Mouse (Mus musculus) forebrain, embryonic 16.5 days (tissue): ENCODE results near the gene Spata13. TPM values are rescaled to one million over a fixed set of nuclear protein-coding genes. Genes with fewer than 3 reads are reported as not detected.

Experiments
- ATAC-seq: fragments of 200-750 bp; cut with Nextera tagmentation; 2 replicates; pipeline ENCODE4 v1.8.0; 2017; ENCODE audit warnings: mild to moderate bottlenecking, moderate library complexity
- H3K27ac ChIP-seq: fragments of 300-500 bp; sonication (generic); 2 replicates; pipeline ENCODE4 v1.5.1; 2014; ENCODE audit warnings: low read length, control low read depth
- H3K27me3 ChIP-seq: fragments of 300-500 bp; sonication (generic); replicated peaks from 2 replicates; pipeline ENCODE4 v1.6.1; 2014; ENCODE audit warnings: low read length; ENCODE audit not compliant: control insufficient read depth, insufficient read depth
- H3K36me3 ChIP-seq: fragments of 300-500 bp; sonication (generic); 2 replicates; pipeline ENCODE4 v1.6.1; 2014; ENCODE audit not compliant: control insufficient read depth, insufficient read depth
- H3K4me1 ChIP-seq: fragments of 300-500 bp; sonication (generic); replicated peaks from 2 replicates; pipeline ENCODE4 v1.6.1; 2014; ENCODE audit warnings: low read length; ENCODE audit not compliant: control insufficient read depth, insufficient read depth
- H3K4me2 ChIP-seq: fragments of 300-500 bp; sonication (generic); 2 replicates; pipeline ENCODE4 v1.6.1; 2014; ENCODE audit warnings: mild to moderate bottlenecking, low read length, control low read depth
- H3K4me3 ChIP-seq: fragments of 300-500 bp; sonication (generic); replicated peaks from 2 replicates; pipeline ENCODE4 v1.5.1; 2014; ENCODE audit warnings: mild to moderate bottlenecking, low read length, control low read depth
- H3K9ac ChIP-seq: fragments of 300-500 bp; sonication (generic); replicated peaks from 2 replicates; pipeline ENCODE4 v1.6.1; 2014; ENCODE audit warnings: low read depth, low read length, control low read depth
- H3K9me3 ChIP-seq: fragments of 300-500 bp; sonication (generic); 2 replicates; pipeline ENCODE4 v1.6.1; 2016; ENCODE audit warnings: low read length; ENCODE audit not compliant: control insufficient read depth
- WGBS: fragments of 180-500 bp; shearing (Covaris S2); extraction: QIAGEN DNeasy Blood & Tissue Kit; methylation state at CpG from one replicate; pipeline ENCODE4 v1.1.7; 2014; 5-methylcytosine and 5-hydroxymethylcytosine counted together
- polyA plus RNA-seq: library from polyadenylated mRNA; unstranded; fragments of >200 nt; fragmentation: Nextera tagmentation; extraction: Ambion mirVana; gene quantifications from 2 replicates; pipeline ENCODE4 v1.2.1, GENCODE M21; 2015

Spata13 gene
- polyA plus RNA-seq, 1 experiment from 2014 or later: 41.8 TPM

DNA sequence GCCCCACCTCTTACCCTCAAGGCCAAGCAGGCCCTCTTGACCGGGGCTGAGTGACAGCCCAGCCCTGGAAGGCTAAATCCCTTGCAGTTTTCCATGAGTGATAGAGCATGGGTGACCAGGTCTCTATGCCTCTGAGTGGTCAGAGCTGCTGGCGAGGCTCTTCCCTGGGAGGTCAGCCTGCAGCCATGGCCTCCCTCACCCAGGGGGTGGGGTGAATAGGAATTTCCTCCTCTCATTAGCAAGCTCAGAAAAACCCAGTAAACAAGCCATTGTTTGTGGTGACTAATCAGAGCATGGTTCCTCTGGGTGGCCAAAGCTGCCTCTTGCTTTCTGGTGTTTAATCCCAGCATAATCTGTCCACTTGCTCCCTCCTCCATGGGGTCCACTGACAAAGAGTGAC is 131.2 kb downstream of the Spata13 start:
- H3K4me3 ChIP-seq: no peak overlapping the region
- H3K9me3 ChIP-seq: no peaks in the 10 kb centered on the region
- no peaks in the 10 kb centered on the region for H3K27me3 ChIP-seq
- no peaks in the 10 kb centered on the region for H3K4me1 ChIP-seq
- 37% methylated on average over 2 of the region's 2 CpGs for WGBS
- no peak overlapping the region for H3K9ac ChIP-seq
- no peaks in the 10 kb centered on the region for H3K36me3 ChIP-seq
- H3K4me2 ChIP-seq: no peak overlapping the region
- no peak for ATAC-seq
- H3K27ac ChIP-seq: no peak overlapping the region

DNA sequence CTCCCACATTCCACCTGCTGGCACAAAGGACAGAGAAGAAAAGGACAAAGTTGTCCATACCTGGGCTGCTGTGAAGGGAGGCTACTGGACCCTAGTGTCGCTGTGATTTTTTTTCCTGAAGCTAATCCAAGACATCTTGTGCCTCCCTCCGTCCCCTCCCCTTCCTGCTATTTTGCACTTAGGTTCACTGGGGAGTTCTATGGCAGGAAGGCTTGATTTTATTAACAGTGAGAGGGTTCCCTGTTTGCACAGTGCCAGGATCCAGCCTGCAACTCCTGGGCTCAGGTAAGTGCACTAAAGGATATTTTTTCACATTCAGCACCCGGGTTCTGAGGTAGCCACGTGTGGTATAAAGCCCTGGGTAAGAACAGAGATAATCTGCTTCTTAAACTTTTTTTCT is 134.1 kb downstream of the Spata13 start, which contains the start of gene C1qtnf9:
TSS of gene C1qtnf9 (plus strand) at position 251 of the 400 bp plus-strand sequence.
- Histone ChIP-seq H3K27ac (no peak within 1 kb of the TSS), H3K4me3 (no peak within 1 kb of the TSS), H3K27me3 (no peaks in the 10 kb centered on the region), H3K9ac (no peak within 1 kb of the TSS), H3K9me3 (no peaks in the 10 kb centered on the region), H3K36me3 (no peaks in the 10 kb centered on the region), H3K4me1 (no peaks in the 10 kb centered on the region), H3K4me2 (no peak within 1 kb of the TSS)
- ATAC-seq: no peak
- 75% methylated on average over 4 of the region's 4 CpGs for WGBS

DNA sequence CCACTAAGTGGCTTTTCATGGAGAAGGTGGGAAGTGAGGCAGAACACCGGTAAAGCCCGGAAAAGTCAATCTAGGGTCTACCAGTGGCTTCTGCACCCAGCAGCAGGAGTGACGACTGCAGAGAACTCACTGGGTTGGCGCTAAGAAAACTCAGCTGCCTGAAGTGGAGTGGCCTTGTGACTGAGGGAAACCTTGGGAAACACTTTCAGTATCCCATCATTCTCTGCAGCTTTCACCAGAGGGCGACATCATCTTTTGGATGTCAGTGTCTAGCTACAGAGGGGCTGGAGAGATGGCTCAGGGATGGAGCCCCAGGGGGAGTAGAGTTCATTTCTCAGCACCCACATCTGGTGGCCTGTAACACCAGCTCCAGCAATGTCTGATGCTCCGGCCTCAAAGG is 135.5 kb downstream of the Spata13 start:
- Histone ChIP-seq H3K4me1 (no peaks in the 10 kb centered on the region), H3K27me3 (no peaks in the 10 kb centered on the region), H3K4me3 (no peak overlapping the region), H3K27ac (no peak overlapping the region), H3K4me2 (no peak overlapping the region), H3K9ac (no peak overlapping the region), H3K36me3 (no peaks in the 10 kb centered on the region), H3K9me3 (no peaks in the 10 kb centered on the region)
- ATAC-seq: no peak
- WGBS: 48% methylated on average over 6 of the region's 6 CpGs

DNA sequence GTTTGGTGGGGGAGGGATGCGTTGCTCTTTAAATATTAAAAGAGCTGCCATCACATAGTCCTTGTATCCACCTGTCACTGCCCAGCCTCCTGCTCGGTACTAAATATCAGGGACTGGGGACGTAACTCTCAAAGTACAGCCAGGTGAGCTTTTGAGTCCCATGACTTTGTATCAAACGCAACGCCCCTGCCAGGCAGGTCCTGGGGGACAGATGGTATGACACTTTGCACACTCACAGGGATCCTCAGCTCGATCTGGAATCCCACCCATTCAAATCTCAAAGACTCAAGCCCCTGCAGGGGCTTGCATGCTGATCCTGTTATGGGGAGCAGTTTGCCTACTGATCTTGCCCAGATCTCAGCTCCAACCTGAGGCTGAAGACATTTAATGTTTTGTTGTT is 136.8 kb downstream of the Spata13 start:
- Histone ChIP-seq H3K4me1 (no peaks in the 10 kb centered on the region), H3K27me3 (no peaks in the 10 kb centered on the region), H3K4me3 (no peak overlapping the region), H3K36me3 (no peaks in the 10 kb centered on the region), H3K27ac (no peak overlapping the region), H3K9ac (no peak overlapping the region), H3K9me3 (no peaks in the 10 kb centered on the region), H3K4me2 (no peak overlapping the region; the same call in 1 of the 2 replicates)
- WGBS: 67% methylated on average over 6 of the region's 6 CpGs
- peak; percentile 25; the same call in 1 of the 2 replicates for ATAC-seq

DNA sequence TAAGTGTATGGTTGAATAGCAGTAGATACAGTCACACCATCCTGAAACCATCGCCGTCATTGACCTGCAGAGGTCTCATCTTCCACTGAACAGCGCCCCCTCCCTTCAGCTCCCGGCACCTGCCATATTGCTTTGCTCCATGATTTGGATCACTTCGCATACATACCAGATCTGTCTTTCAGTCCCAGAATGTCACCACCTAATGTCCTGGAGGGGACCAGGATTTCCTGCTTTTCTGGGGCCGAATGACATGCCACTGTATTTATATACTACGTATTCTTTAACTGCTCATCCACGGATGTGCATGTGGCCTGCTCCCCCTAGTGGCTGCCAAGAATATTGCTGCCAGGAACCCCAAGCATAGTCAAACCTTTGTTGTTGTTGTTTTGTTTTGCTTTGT is 137.3 kb downstream of the Spata13 start:
- peak overlapping the region; percentile 53 for H3K4me2 ChIP-seq
- H3K4me1 ChIP-seq: no peaks in the 10 kb centered on the region
- H3K9me3 ChIP-seq: no peaks in the 10 kb centered on the region
- H3K9ac ChIP-seq: peak overlapping the region; percentile 47
- H3K36me3 ChIP-seq: no peaks in the 10 kb centered on the region
- WGBS: 7% methylated on average over 8 of the region's 8 CpGs
- peak overlapping the region; percentile 42 for H3K4me3 ChIP-seq
- H3K27ac ChIP-seq: no peak overlapping the region
- ATAC-seq: peak; percentile 78
- H3K27me3 ChIP-seq: no peaks in the 10 kb centered on the region

DNA sequence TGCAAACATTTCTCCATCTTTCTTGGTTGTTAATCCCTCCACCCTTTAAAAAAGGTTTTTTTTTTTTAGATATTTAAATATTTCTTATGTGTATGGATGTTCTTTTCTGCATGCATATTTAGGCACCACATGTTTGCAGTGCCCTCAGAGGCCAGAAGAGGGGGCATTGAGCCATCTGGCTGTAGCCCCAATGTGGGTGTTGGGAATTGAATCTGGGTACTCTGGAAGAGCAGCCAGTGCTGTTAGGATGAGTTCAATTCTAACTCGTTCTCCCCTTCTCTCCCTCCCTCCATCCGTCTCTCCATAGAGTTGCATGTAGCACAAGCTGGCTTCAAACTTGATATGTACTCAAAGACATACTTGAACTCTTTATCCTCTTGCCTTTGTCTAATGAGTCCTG is 139.7 kb downstream of the Spata13 start:
- ATAC-seq: no peak
- no peak overlapping the region for H3K4me2 ChIP-seq
- no peaks in the 10 kb centered on the region for H3K4me1 ChIP-seq
- no peaks in the 10 kb centered on the region for H3K27me3 ChIP-seq
- H3K27ac ChIP-seq: no peak overlapping the region
- no peak overlapping the region for H3K4me3 ChIP-seq
- WGBS: 93% methylated on average over 2 of the region's 2 CpGs
- H3K9ac ChIP-seq: no peak overlapping the region
- H3K9me3 ChIP-seq: no peaks in the 10 kb centered on the region
- H3K36me3 ChIP-seq: no peaks in the 10 kb centered on the region

DNA sequence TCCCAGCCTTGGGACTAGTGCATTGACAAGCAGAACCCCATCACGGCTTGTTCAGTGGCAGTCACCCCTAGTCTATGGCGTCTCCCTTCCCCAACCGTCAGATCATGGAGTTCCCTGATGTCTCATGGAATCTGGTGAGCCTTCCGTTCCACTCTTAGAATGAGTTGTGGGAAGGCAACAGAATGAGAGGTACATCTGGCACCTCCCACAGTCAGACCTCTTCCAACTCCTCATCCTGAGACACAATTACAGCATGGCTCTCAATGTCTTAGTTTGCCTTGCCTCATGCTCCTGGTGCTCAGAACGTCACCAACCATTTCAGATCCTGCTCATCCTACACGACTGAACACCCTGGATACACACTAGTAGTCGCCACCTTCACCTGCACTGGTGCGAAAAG is 142.7 kb downstream of the Spata13 start:
- Histone ChIP-seq H3K27ac (no peak overlapping the region), H3K36me3 (no peaks in the 10 kb centered on the region), H3K4me1 (no peaks in the 10 kb centered on the region), H3K4me3 (no peak overlapping the region), H3K9ac (no peak overlapping the region), H3K9me3 (no peaks in the 10 kb centered on the region), H3K4me2 (no peak overlapping the region), H3K27me3 (no peaks in the 10 kb centered on the region)
- no peak for ATAC-seq
- WGBS: 89% methylated on average over 8 of the region's 8 CpGs

DNA sequence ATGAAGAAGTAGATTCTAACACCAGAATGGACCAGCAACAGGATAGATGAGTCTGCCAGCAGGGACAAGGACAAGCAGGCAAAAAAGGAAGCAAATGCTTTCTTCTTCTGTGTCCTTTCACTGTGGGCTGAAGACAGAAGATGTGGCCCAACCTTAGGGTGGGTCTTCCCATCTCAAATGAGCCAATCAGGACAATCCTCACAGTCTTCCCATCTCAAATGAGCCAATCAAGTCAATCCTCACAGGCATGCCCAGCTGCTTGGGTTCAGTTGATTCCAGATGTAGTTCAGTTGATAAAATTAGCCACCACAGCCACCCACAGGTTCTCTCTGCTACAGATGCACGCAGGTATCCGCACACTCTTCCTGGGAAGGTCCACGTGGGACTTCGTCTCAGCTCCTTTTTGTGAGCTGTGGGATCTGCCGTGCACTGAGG is 143.7 kb downstream of the Spata13 start:
- Histone ChIP-seq H3K27ac (no peak overlapping the region), H3K36me3 (no peaks in the 10 kb centered on the region), H3K9ac (no peak overlapping the region), H3K4me1 (no peaks in the 10 kb centered on the region), H3K4me2 (no peak overlapping the region), H3K9me3 (no peaks in the 10 kb centered on the region), H3K4me3 (no peak overlapping the region), H3K27me3 (no peaks in the 10 kb centered on the region)
- 88% methylated on average over 5 of the region's 5 CpGs for WGBS
- no peak for ATAC-seq

DNA sequence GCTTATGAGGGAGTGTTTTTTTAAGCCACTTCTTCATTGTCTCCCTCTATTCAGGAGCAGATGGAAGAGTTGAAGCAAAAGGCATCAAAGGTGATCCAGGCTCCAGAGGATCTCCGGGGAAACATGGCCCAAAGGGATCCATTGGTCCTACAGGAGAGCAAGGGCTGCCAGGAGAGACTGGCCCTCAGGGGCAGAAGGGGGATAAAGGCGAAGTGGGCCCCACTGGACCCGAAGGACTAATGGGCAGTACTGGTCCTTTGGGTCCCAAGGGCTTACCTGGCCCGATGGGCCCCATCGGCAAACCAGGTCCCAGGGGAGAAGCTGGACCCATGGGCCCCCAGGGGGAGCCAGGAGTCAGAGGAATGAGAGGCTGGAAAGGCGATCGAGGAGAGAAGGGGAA is 145.4 kb downstream of the Spata13 start:
- no peaks in the 10 kb centered on the region for H3K4me1 ChIP-seq
- no peak for ATAC-seq
- H3K27me3 ChIP-seq: no peaks in the 10 kb centered on the region
- H3K9me3 ChIP-seq: no peaks in the 10 kb centered on the region
- no peak overlapping the region for H3K9ac ChIP-seq
- H3K4me3 ChIP-seq: no peak overlapping the region
- H3K27ac ChIP-seq: no peak overlapping the region
- no peaks in the 10 kb centered on the region for H3K36me3 ChIP-seq
- WGBS: 95% methylated on average over 7 of the region's 7 CpGs
- no peak overlapping the region for H3K4me2 ChIP-seq

DNA sequence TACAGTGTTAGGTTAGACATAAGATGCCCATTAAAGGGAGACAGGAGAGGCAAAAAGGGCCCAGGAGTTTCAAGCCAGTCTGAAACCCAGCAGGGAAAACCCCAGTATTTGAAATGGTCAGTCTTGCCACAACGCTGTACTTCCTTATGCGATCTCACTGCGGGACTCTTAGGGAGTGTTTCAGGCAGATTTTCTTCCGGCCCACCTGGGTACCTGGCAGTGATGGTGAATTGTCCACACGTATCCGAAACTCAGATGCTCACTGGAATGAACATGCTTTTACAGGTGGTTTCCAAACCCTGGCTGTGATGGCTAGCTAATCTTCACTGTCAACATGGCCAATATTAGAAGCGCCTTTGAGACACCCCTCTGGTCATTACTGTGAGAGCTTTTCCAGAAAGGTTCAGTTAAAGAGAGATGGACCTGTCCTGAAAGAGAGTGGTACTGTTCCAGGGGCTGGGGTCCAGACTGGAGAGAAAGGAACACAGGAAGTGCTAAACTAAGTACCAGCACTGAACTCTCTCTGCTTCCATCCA is 148.4 kb downstream of the Spata13 start:
- Histone ChIP-seq H3K9me3 (no peaks in the 10 kb centered on the region), H3K27me3 (no peaks in the 10 kb centered on the region), H3K27ac (no peak overlapping the region), H3K4me2 (no peak overlapping the region), H3K4me1 (peaks cover 5% of the 10 kb centered on the region; the same call in 1 of the 2 replicates), H3K36me3 (no peaks in the 10 kb centered on the region), H3K4me3 (no peak overlapping the region), H3K9ac (no peak overlapping the region)
- ATAC-seq: no peak
- 54% methylated on average over 7 of the region's 7 CpGs for WGBS
